Mouse (Mus musculus) ES-E14 (cell line): ENCODE data around the gene Trim13. TPM values are rescaled to one million over a fixed set of nuclear protein-coding genes. Genes with fewer than 3 reads are reported as not detected.

ENCODE experiments used
- DNase-seq: peaks from one replicate; pipeline ENCODE4 v3.0.0-alpha.2; 2013; ENCODE audit warnings: low read depth, low spot score
- H3K27ac ChIP-seq: 2 replicates; pipeline ENCODE4 v1.5.1; 2012; ENCODE audit warnings: low read depth, mild to moderate bottlenecking, low read length, moderate library complexity, mixed read lengths; ENCODE audit not compliant: poor library complexity, insufficient read depth, severe bottlenecking
- H3K36me3 ChIP-seq: 2 replicates; pipeline ENCODE4 v1.6.1; 2012; ENCODE audit warnings: mild to moderate bottlenecking, low read length, moderate library complexity, mixed read lengths; ENCODE audit not compliant: control insufficient read depth, poor library complexity, insufficient read depth, severe bottlenecking
- H3K4me1 ChIP-seq, 2 experiments: fragments of 150-350 bp in 1 of 2; sonication (generic) in 1 of 2; 2 replicates each; pipeline ENCODE4 v1.6.1; 2012; ENCODE audit warnings: low read length in 2 of 2, mild to moderate bottlenecking in 1 of 2, mixed read lengths in 1 of 2; ENCODE audit not compliant: control insufficient read depth in 2 of 2, insufficient read depth in 2 of 2, poor library complexity in 1 of 2
- H3K4me3 ChIP-seq, 2 experiments: fragments of 150-350 bp in 1 of 2; sonication (generic) in 1 of 2; 2 replicates each; pipeline ENCODE4 v1.5.1; 2012; ENCODE audit warnings: low read length in 2 of 2, low read depth in 1 of 2, mild to moderate bottlenecking in 1 of 2, mixed read lengths in 1 of 2; ENCODE audit not compliant: insufficient read depth in 1 of 2, poor library complexity in 1 of 2, severe bottlenecking in 1 of 2
- H3K9ac ChIP-seq: 2 replicates; pipeline ENCODE4 v1.6.1; 2012; ENCODE audit warnings: low read depth, mild to moderate bottlenecking, low read length, mixed read lengths; ENCODE audit not compliant: poor library complexity, insufficient read depth, severe bottlenecking
- H3K9me3 ChIP-seq: fragments of 150-350 bp; sonication (generic); 2 replicates; pipeline ENCODE4 v1.6.1; 2012; ENCODE audit warnings: low read depth, mild to moderate bottlenecking, low read length; ENCODE audit not compliant: control insufficient read depth, insufficient read depth
- CHD2 ChIP-seq: IDR thresholded peaks from 2 replicates; pipeline ENCODE4 v1.6.1; 2014; ENCODE audit warnings: mild to moderate bottlenecking, low read depth, low read length, inconsistent platforms
- HCFC1 ChIP-seq: IDR thresholded peaks from 2 replicates; pipeline ENCODE4 v1.6.1; 2012; ENCODE audit warnings: low read length, inconsistent platforms, borderline replicate concordance; ENCODE audit not compliant: insufficient read depth
- MAFK ChIP-seq: IDR thresholded peaks from 2 replicates; pipeline ENCODE4 v1.6.1; 2014; ENCODE audit warnings: mild to moderate bottlenecking, low read depth, low read length, inconsistent platforms; ENCODE audit not compliant: insufficient read depth
- ZC3H11A ChIP-seq: IDR thresholded peaks from 2 replicates; pipeline ENCODE4 v1.6.1; 2012; ENCODE audit warnings: low read depth, mild to moderate bottlenecking, inconsistent platforms, low read length, borderline replicate concordance
- ZNF384 ChIP-seq: IDR thresholded peaks from 2 replicates; pipeline ENCODE4 v1.6.1; 2012; ENCODE audit warnings: low read depth, low read length, inconsistent platforms
- in situ Hi-C, 2 experiments: fragments of 600-800 bp; cut with MboI; formaldehyde crosslinking; loops; one replicate each; pipeline ENCODE4 v1.15.1; 2025; ENCODE audit warnings: low sequenced_read_pairs in 2 of 2, inconsistent platforms in 1 of 2; ENCODE audit not compliant: unreplicated experiment in 2 of 2
- total RNA-seq: library from RNA; depleted of rRNA; stranded (reverse); fragments of 300-350 nt; gene quantifications from 2 replicates; pipeline ENCODE4 v1.2.3, GENCODE M21; 2012

The Trim13 gene
- total RNA-seq, 1 experiment: 19.1 TPM

DNA sequence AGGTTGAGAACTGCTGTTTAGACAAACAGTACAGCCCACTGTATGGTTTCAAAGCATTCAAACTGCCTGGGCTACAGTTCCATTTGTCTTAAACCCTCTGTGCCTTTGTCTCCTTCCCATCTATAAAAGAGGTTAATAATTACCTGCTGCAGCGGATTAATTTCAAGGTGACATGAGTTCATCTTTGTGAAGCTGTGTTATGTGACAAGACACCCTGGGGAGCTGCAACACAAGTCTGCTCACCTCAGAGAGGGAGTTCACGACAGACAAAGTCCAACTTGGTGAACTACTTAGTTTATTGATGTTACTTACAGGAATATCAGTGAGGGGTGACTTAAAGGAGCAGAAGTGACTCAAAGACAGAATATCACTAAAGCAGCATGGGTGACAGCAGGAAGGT lies 25.9 kb upstream of the Trim13 start:
- in situ Hi-C loops: no loop called here
- no peaks in the 10 kb centered on the region for H3K36me3 ChIP-seq
- no peak overlapping the region for H3K27ac ChIP-seq
- H3K9ac ChIP-seq: no peak overlapping the region
- no peaks in the 10 kb centered on the region for H3K4me1 ChIP-seq
- H3K4me3 ChIP-seq: no peak overlapping the region
- TF ChIP-seq CHD2 (no peak), HCFC1 (no peak), ZC3H11A (no peak), ZNF384 (no peak), MAFK (no peak)
- no peaks in the 10 kb centered on the region for H3K9me3 ChIP-seq
- no peak for DNase-seq

DNA sequence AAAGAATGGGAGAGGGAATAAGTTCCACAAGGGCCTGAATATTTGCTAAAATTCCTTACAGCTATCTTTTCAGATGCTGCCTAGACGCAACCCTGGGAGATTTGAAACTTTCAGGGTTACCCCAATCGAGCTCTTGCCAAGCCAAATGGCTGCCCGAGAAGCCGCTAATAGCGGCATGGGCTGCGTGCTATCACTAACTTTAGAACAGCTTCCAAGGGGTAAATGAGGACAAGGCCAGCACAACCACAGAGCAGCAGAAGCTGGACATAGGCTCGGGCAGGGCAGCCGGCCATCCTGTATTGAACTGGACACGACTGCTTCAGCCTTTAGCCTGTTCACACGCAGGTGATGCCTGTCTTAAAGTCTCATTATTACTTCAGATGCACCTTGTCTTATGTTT lies 23.0 kb upstream of the Trim13 start:
- Histone ChIP-seq H3K36me3 (no peaks in the 10 kb centered on the region), H3K4me1 (no peaks in the 10 kb centered on the region), H3K27ac (no peak overlapping the region), H3K4me3 (no peak overlapping the region), H3K9me3 (no peaks in the 10 kb centered on the region), H3K9ac (no peak overlapping the region)
- no peak for DNase-seq
- in situ Hi-C loops: no loop called here
- TF ChIP-seq ZNF384: no peak
- TF ChIP-seq HCFC1: no peak
- TF ChIP-seq MAFK: no peak
- TF ChIP-seq ZC3H11A: no peak
- TF ChIP-seq CHD2: no peak

DNA sequence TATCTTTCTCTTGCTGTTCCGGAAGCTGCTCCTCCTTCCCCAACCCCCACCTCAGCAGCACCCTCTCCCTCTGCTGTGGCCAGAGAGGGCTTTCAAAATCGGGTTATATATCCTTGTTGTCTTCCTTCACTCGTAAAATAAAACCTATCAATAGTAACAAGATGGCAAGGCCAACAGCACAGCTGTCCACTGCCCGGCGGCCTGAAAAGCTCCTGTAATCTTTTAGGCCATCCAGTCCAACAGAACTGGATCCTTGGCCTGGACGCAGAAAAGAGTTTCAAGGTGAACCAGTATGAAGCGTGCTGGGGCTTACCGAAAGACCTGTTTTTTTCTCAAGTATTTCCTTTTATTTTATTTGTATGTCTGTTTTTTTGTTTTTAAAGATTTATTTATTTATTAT lies 22.1 kb upstream of the Trim13 start:
- Histone ChIP-seq H3K9me3 (no peaks in the 10 kb centered on the region), H3K9ac (no peak overlapping the region), H3K36me3 (no peaks in the 10 kb centered on the region), H3K4me3 (no peak overlapping the region), H3K27ac (no peak overlapping the region), H3K4me1 (no peaks in the 10 kb centered on the region)
- no peak for DNase-seq
- in situ Hi-C loops: no loop called here
- TF ChIP-seq CHD2 (no peak), ZC3H11A (no peak), ZNF384 (no peak), MAFK (no peak), HCFC1 (no peak)

DNA sequence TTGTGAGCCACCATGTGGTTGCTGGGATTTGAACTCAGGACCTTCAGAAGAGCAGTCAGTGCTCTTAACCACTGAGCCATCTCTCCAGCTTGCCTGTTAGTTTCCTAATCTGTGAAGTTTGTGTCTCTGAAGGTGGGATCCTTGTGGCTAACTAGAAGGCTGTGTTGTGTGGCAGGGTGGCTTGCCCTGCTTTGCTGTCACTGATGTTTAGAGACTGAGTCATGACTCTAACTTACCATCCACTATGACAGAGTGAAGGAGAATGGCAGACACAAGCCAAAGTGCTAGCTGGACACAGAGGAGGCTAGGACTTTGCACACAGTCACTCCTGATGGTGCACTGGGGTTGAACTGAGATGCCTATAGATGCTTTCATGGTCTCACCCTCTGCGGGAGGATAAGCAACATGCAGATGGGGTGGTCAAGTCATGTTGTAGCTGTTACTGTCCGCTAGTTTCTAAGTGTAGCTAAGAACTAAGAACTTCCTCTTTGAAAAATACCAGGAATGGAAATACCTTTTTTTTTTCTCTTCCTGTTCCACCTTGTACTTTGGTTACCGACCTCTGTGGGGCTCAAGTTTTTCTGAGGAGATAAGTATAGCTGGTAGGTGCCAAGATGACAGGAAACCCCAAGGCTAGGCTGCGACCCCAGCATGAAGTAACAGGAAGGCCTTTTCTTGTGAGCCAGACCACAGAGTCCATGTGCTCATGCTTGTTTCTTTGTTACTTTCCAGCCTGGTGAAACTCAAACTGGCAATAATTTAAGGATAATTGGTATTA lies 8.6 kb upstream of the Trim13 start:
- DNase-seq: no peak
- Histone ChIP-seq H3K4me1 (no peaks in the 10 kb centered on the region), H3K36me3 (no peaks in the 10 kb centered on the region), H3K4me3 (no peak overlapping the region), H3K9ac (no peak overlapping the region), H3K27ac (no peak overlapping the region), H3K9me3 (no peaks in the 10 kb centered on the region)
- TF ChIP-seq CHD2 (no peak), ZC3H11A (no peak), MAFK (no peak), ZNF384 (no peak), HCFC1 (no peak)
- in situ Hi-C loops: no loop called here
